8 mouse cellular contexts compared by ENCODE assay signal in the genomic region with DNA sequence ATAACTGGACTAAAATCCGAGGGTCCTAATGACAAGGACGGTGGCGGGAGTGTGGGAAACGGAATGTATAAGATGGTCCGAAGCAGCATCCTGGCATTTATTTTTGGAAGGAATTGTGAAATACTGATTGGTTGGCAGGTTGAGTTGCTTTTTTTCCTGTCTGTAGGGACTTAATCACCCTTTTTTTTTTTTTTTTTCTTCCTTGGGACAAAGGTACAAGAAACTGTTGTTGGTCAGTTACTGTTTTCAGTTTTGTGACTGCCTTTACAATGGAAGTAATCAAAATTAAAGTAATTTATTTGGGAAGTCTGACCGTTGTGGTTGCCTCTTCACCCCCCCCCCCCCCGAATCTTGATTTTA. TPM values are rescaled to one million over a fixed set of nuclear protein-coding genes. Genes with fewer than 3 reads are reported as not detected.
DNase-seq lines count a peak whose midpoint lies in the region; ATAC-seq and TF ChIP-seq lines count a peak whose summit lies in the region.

No protein-coding gene starts in this region.

- no peak for ATAC-seq in embryonic facial prominence, embryonic 15.5 days (ENCODE audit: insufficient number of reproducible peaks, low FRiP score, low TSS enrichment, low read depth)
- no peak for ATAC-seq in intestine, embryonic 15.5 days
- no peak for ATAC-seq in neural tube, embryonic 12.5 days (ENCODE audit: low FRiP score, low read depth)

- H3K27ac ChIP-seq in embryonic facial prominence, embryonic 15.5 days (replicated peaks), result peak overlapping the region; percentile 93; the same call in 1 of the 2 replicates
- 0 out of 2 replicates have a peak overlapping the region, but pooled peaks have one; percentile 81 for H3K27ac ChIP-seq in intestine, embryonic 15.5 days
- peak overlapping the region; percentile 99 for H3K27ac ChIP-seq in neural tube, embryonic 12.5 days

- no peak for TF ChIP-seq CTCF in lung, adult 2 months (IDR thresholded peaks at IDR 0.05; ENCODE audit: insufficient read depth, low read length)

- H3K27me3 ChIP-seq in embryonic facial prominence, embryonic 15.5 days, result peaks cover 5% of the 10 kb centered on the region; the same call in 1 of the 2 replicates
- peaks cover 3% of the 10 kb centered on the region; the same call in 1 of the 2 replicates for H3K27me3 ChIP-seq in intestine, embryonic 15.5 days (replicated peaks)
- H3K27me3 ChIP-seq in neural tube, embryonic 12.5 days (replicated peaks), result no peaks in the 10 kb centered on the region

- DNase-seq in lung, adult 2 months, result no peak
- no peak for DNase-seq in lung, postnatal 10 days
- DNase-seq in ovary, postnatal 36 days (ENCODE audit: low spot score), result no peak
- no peak for DNase-seq in gastrocnemius, postnatal 4 days (ENCODE audit: low spot score in 2 of 2)
- no peak for DNase-seq in adipocyte (ENCODE audit: low spot score)

- peak overlapping the region; percentile 68 for H3K9ac ChIP-seq in embryonic facial prominence, embryonic 15.5 days
- peak overlapping the region; percentile 66 for H3K9ac ChIP-seq in intestine, embryonic 15.5 days
- H3K9ac ChIP-seq in neural tube, embryonic 12.5 days, result peak overlapping the region; percentile 94

- H3K9me3 ChIP-seq in embryonic facial prominence, embryonic 15.5 days (replicated peaks), result no peaks in the 10 kb centered on the region
- H3K9me3 ChIP-seq in intestine, embryonic 15.5 days, result no peaks in the 10 kb centered on the region
- no peaks in the 10 kb centered on the region for H3K9me3 ChIP-seq in neural tube, embryonic 12.5 days

- no peaks in the 10 kb centered on the region for H3K36me3 ChIP-seq in embryonic facial prominence, embryonic 15.5 days
- no peaks in the 10 kb centered on the region for H3K36me3 ChIP-seq in intestine, embryonic 15.5 days
- no peaks in the 10 kb centered on the region for H3K36me3 ChIP-seq in neural tube, embryonic 12.5 days

- peak overlapping the region; percentile 89 for H3K4me2 ChIP-seq in embryonic facial prominence, embryonic 15.5 days (replicated peaks)
- H3K4me2 ChIP-seq in intestine, embryonic 15.5 days (replicated peaks), result peak overlapping the region; percentile 97
- H3K4me2 ChIP-seq in neural tube, embryonic 12.5 days (replicated peaks), result peak overlapping the region; percentile 90

- H3K4me1 ChIP-seq in lung, adult 2 months (ENCODE audit: control insufficient read depth, insufficient read depth, low read length), result peaks cover 3% of the 10 kb centered on the region
- H3K4me1 ChIP-seq in embryonic facial prominence, embryonic 15.5 days, result peaks cover 14% of the 10 kb centered on the region
- H3K4me1 ChIP-seq in intestine, embryonic 15.5 days (replicated peaks), result peaks cover 5% of the 10 kb centered on the region; the same call in 1 of the 2 replicates
- peaks cover 15% of the 10 kb centered on the region; the same call in 1 of the 2 replicates for H3K4me1 ChIP-seq in neural tube, embryonic 12.5 days

- H3K4me3 ChIP-seq in lung, adult 2 months (replicated peaks; ENCODE audit: extremely low read depth, low read depth, low read length), result peak overlapping the region; percentile 85
- H3K4me3 ChIP-seq in embryonic facial prominence, embryonic 15.5 days (replicated peaks), result peak overlapping the region; percentile 81
- H3K4me3 ChIP-seq in intestine, embryonic 15.5 days (replicated peaks), result peak overlapping the region; percentile 77
- H3K4me3 ChIP-seq in neural tube, embryonic 12.5 days, result peak overlapping the region; percentile 93

- TF ChIP-seq POLR2A in lung, adult 2 months (IDR thresholded peaks at IDR 0.05; ENCODE audit: borderline replicate concordance, extremely low read depth, low read depth, low read length), result no peak

- WGBS in lung, adult 2 months, result 1% methylated on average over 7 of the region's 7 CpGs
- under 1% methylated on average over 7 of the region's 7 CpGs for WGBS in embryonic facial prominence, embryonic 15.5 days
- 1% methylated on average over 7 of the region's 7 CpGs for WGBS in intestine, embryonic 15.5 days
- WGBS in neural tube, embryonic 12.5 days, result under 1% methylated on average over 7 of the region's 7 CpGs

RNA-seq across cellular contexts. Expression of a gene that starts 1.2 kb away (rescaled TPM):
- polyA plus RNA-seq in lung, adult 2 months (2012; rRNA removed), result 6.4 and 8.3 TPM in 2 replicates
- 2.9 and 3.4 TPM in 2 replicates for polyA plus RNA-seq in embryonic facial prominence, embryonic 15.5 days (2015; fragmentation: Nextera tagmentation; extraction: Ambion mirVana)
- polyA plus RNA-seq in intestine, embryonic 15.5 days (2015; fragmentation: Nextera tagmentation; extraction: Ambion mirVana), result 0.88 and 1.2 TPM in 2 replicates
- polyA plus RNA-seq in neural tube, embryonic 12.5 days (2016; fragmentation: Nextera tagmentation; extraction: Ambion mirVana), result 17.8 and 17.9 TPM in 2 replicates
- total RNA-seq in gastrocnemius, postnatal 4 days (2021), result 10 to 100 TPM; 14.4 to 18.9 TPM
